Mouse (Mus musculus): ENCODE data around the gene Rela.

Rela gene

GRCm38 (mm10) chr19:5637069-5638047 lies at the start of gene Rela:
Gene Rela, plus strand, starts transcription at chr19:5637483.
- DNase-seq (ENCODE audit: low spot score in 2 of 2), result peak; percentile 83 to 90

GRCm38 (mm10) chr19:5589159-5589558 lies 48.1 kb upstream of the Rela start:
- DNase-seq (ENCODE audit: low spot score in 2 of 2), result no peak

GRCm38 (mm10) chr19:5591888-5592287 lies 45.4 kb upstream of the Rela start:
- DNase-seq (ENCODE audit: low spot score in 2 of 2), result no peak

- no peak for DNase-seq (ENCODE audit: low spot score in 2 of 2)
These were observed 38.1 kb upstream of the Rela start for GRCm38 (mm10) chr19:5599224-5599623.

GRCm38 (mm10) chr19:5601752-5602541 lies 35.3 kb upstream of the Rela start, which contains the start of gene Rnaseh2c:
Gene Rnaseh2c, plus strand, starts transcription at chr19:5601873.
- DNase-seq (ENCODE audit: low spot score in 2 of 2), result peak; percentile 80 to 83

GRCm38 (mm10) chr19:5603664-5604063 lies 33.6 kb upstream of the Rela start:
- DNase-seq (ENCODE audit: low spot score in 2 of 2), result no peak

GRCm38 (mm10) chr19:5605126-5605525 lies 32.2 kb upstream of the Rela start:
- DNase-seq (ENCODE audit: low spot score in 2 of 2), result peak in 1 of 2 experiments; percentile 49

GRCm38 (mm10) chr19:5606196-5606595 lies 31.1 kb upstream of the Rela start:
- no peak for DNase-seq (ENCODE audit: low spot score in 2 of 2)

GRCm38 (mm10) chr19:5607705-5608410 lies 29.4 kb upstream of the Rela start:
- DNase-seq (ENCODE audit: low spot score in 2 of 2), result no peak

- no peak for DNase-seq (ENCODE audit: low spot score in 2 of 2)
These were observed 28.6 kb upstream of the Rela start for GRCm38 (mm10) chr19:5608707-5609106.

- DNase-seq (ENCODE audit: low spot score in 2 of 2), result peak in 1 of 2 experiments; percentile 27
These were observed 28.1 kb upstream of the Rela start for GRCm38 (mm10) chr19:5609171-5609546.

GRCm38 (mm10) chr19:5609547-5610404 lies 27.5 kb upstream of the Rela start, which contains the start of gene Kat5:
Gene Kat5, minus strand, starts transcription at chr19:5610237.
- peak; percentile 92 to 96 for DNase-seq (ENCODE audit: low spot score in 2 of 2)

GRCm38 (mm10) chr19:5611973-5612372 lies 25.3 kb upstream of the Rela start:
- no peak for DNase-seq (ENCODE audit: low spot score in 2 of 2)

GRCm38 (mm10) chr19:5612762-5613411 lies 24.4 kb upstream of the Rela start:
- no peak for DNase-seq (ENCODE audit: low spot score in 2 of 2)

- DNase-seq (ENCODE audit: low spot score in 2 of 2), result no peak
These were observed 22.3 kb upstream of the Rela start for GRCm38 (mm10) chr19:5614953-5615352.

- no peak for DNase-seq (ENCODE audit: low spot score in 2 of 2)
These were observed 17.3 kb upstream of the Rela start for GRCm38 (mm10) chr19:5620007-5620406.

- DNase-seq (ENCODE audit: low spot score in 2 of 2), result no peak
These were observed 15.4 kb upstream of the Rela start for GRCm38 (mm10) chr19:5621884-5622283.

GRCm38 (mm10) chr19:5625311-5625710 lies 12.0 kb upstream of the Rela start:
- no peak for DNase-seq (ENCODE audit: low spot score in 2 of 2)

GRCm38 (mm10) chr19:5629907-5630306 lies 7.4 kb upstream of the Rela start:
- DNase-seq (ENCODE audit: low spot score in 2 of 2), result no peak

GRCm38 (mm10) chr19:5632120-5632519 lies 5.2 kb upstream of the Rela start:
- no peak for DNase-seq (ENCODE audit: low spot score in 2 of 2)

Measured in right cerebral cortex, adult 2 months (tissue).